Mouse (Mus musculus) kidney, postnatal 0 days (tissue): ENCODE data around the gene Cds1. TPM values are rescaled to one million over a fixed set of nuclear protein-coding genes. Genes with fewer than 3 reads are reported as not detected.

Experiments
- ATAC-seq: fragments of 200-750 bp; cut with Nextera tagmentation; replicated peaks from 2 replicates; pipeline ENCODE4 v1.8.0; 2017; ENCODE audit warnings: low read depth, moderate number of reproducible peaks, moderate TSS enrichment, moderate library complexity; ENCODE audit not compliant: low FRiP score
- DNase-seq: peaks from one replicate; pipeline ENCODE4 v3.0.0-alpha.2; 2016; ENCODE audit warnings: low spot score
- H3K27ac ChIP-seq: fragments of 300-500 bp; sonication (generic); 2 replicates; pipeline ENCODE4 v1.5.1; 2014; ENCODE audit warnings: mild to moderate bottlenecking
- H3K27me3 ChIP-seq: fragments of 300-500 bp; sonication (generic); 2 replicates; pipeline ENCODE4 v1.6.1; 2014; ENCODE audit warnings: low read length, mixed read lengths; ENCODE audit not compliant: insufficient read depth
- H3K36me3 ChIP-seq: fragments of 300-500 bp; sonication (generic); 2 replicates; pipeline ENCODE4 v1.6.1; 2014; ENCODE audit warnings: low read length, mixed read lengths; ENCODE audit not compliant: insufficient read depth
- H3K4me1 ChIP-seq: fragments of 300-500 bp; sonication (generic); replicated peaks from 2 replicates; pipeline ENCODE4 v1.6.1; 2014; ENCODE audit warnings: antibody characterized with exemption, low read length, mixed read lengths; ENCODE audit not compliant: insufficient read depth
- H3K4me2 ChIP-seq: fragments of 300-500 bp; sonication (generic); 2 replicates; pipeline ENCODE4 v1.6.1; 2014; ENCODE audit warnings: mild to moderate bottlenecking, low read length, moderate library complexity, mixed read lengths
- H3K4me3 ChIP-seq: fragments of 300-500 bp; sonication (generic); replicated peaks from 2 replicates; pipeline ENCODE4 v1.5.1; 2014; ENCODE audit warnings: low read depth, low read length
- H3K9ac ChIP-seq: fragments of 300-500 bp; sonication (generic); 2 replicates; pipeline ENCODE4 v1.6.1; 2014; ENCODE audit warnings: low read depth, low read length
- H3K9me3 ChIP-seq: fragments of 300-500 bp; sonication (generic); replicated peaks from 2 replicates; pipeline ENCODE4 v1.6.1; 2016; ENCODE audit warnings: low read length, inconsistent platforms, mixed read lengths
- CTCF ChIP-seq: IDR thresholded peaks from 2 replicates; pipeline ENCODE4 v1.5.1; 2016; ENCODE audit warnings: antibody characterized with exemption, low read depth, mild to moderate bottlenecking, moderate library complexity
- WGBS: fragments of 180-500 bp; shearing (Covaris S2); extraction: QIAGEN DNeasy Blood & Tissue Kit; methylation state at CpG from one replicate; pipeline ENCODE4 v1.1.7; 2014; 5-methylcytosine and 5-hydroxymethylcytosine counted together
- polyA plus RNA-seq: library from polyadenylated mRNA; unstranded; fragments of >200 nt; fragmentation: Nextera tagmentation; extraction: Ambion mirVana; gene quantifications from 2 replicates; pipeline ENCODE4 v1.2.1, GENCODE M21; 2015

The Cds1 gene
- polyA plus RNA-seq, 1 experiment from 2014 or later: 25.7 TPM

DNA sequence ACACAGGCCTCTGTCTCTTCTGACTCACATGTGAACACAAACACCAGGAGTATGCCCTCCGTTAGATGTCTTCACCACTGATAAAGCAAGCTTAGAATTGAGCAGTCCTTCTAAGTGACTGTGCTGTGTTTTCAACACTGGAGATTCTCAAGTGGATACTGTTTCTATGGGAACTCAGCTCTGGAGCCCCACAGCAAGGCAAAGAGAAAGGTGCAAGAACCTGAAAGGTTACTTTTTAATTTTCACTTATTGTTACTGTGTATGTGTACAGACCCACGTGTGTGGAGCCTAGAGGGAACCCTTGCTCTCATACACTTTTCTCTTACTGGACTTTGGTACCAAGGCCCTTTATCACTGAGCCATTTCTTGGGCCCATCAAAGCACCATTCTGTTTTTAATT is 101.8 kb downstream of the Cds1 start:
- WGBS: 56% methylated on average over 2 of the region's 2 CpGs
- no peak overlapping the region for H3K9ac ChIP-seq
- H3K27ac ChIP-seq: 0 out of 2 replicates have a peak overlapping the region, but pooled peaks have one; percentile 25
- no peaks in the 10 kb centered on the region for H3K9me3 ChIP-seq
- H3K4me2 ChIP-seq: no peak overlapping the region
- peaks cover 55% of the 10 kb centered on the region for H3K36me3 ChIP-seq
- no peak for ATAC-seq
- no peaks in the 10 kb centered on the region; the same call in 1 of the 2 replicates for H3K4me1 ChIP-seq
- DNase-seq: no peak
- TF ChIP-seq CTCF: no peak
- H3K27me3 ChIP-seq: no peaks in the 10 kb centered on the region
- H3K4me3 ChIP-seq: no peak overlapping the region

Other genes starting within 250 kb of the Cds1 start
- gene Nkx6-1, start 100.1 kb upstream of the Cds1 start, polyA plus RNA-seq: 0.51 and 0.52 TPM in 2 replicates